Mouse (Mus musculus): ENCODE results near the gene Kank1. TPM values are rescaled to one million over a fixed set of nuclear protein-coding genes. Genes with fewer than 3 reads are reported as not detected.

The Kank1 gene
- polyA plus RNA-seq, 1 experiment from 2014 or later, result 8.3 TPM

GRCm38 (mm10) chr19:25247858-25248552, 11.2 kb downstream of the Kank1 start:
- Histone ChIP-seq H3K27me3 (ENCODE audit: control insufficient read depth, insufficient read depth, low read depth, low read length) (no peaks in the 10 kb centered on the region), H3K4me1 (ENCODE audit: control insufficient read depth, low read depth, low read length) (no peaks in the 10 kb centered on the region), H3K36me3 (ENCODE audit: control insufficient read depth, insufficient read depth) (no peaks in the 10 kb centered on the region), H3K27ac (ENCODE audit: low read length) (no peak overlapping the region), H3K4me3 (ENCODE audit: low read depth, low read length) (no peak overlapping the region), H3K4me2 (ENCODE audit: low read depth, low read length) (no peak overlapping the region), H3K9me3 (replicated peaks; ENCODE audit: control insufficient read depth, low read length) (no peaks in the 10 kb centered on the region), H3K9ac (ENCODE audit: low read depth, low read length) (no peak overlapping the region)
- no peak for ATAC-seq (ENCODE audit: low read depth)
- 66% methylated on average over 14 of the region's 14 CpGs for WGBS (ENCODE audit: insufficient replicate concordance)

DNA sequence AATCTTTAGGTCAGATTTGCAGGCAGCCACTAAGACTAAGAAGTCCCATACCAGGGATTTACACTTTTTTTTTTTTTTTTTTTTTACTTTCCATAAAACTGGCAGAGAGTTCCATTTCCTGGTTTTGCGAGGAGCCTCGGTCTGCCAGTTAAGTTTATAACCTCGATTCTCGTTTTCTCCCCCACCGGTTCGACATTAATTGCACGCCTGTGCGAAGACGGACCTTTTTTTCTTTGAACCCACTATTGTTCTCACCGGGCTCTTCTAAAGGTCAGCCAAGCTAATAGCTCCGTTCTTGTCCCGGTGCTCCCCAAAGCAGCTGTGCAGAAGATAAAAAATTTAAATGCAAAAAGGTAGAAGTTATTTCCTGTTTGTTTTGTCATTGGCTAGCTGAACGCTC, 12.5 kb downstream of the Kank1 start:
- no peak overlapping the region for H3K4me2 ChIP-seq (ENCODE audit: low read depth, low read length)
- H3K9me3 ChIP-seq (replicated peaks; ENCODE audit: control insufficient read depth, low read length), result no peaks in the 10 kb centered on the region
- H3K36me3 ChIP-seq (ENCODE audit: control insufficient read depth, insufficient read depth), result no peaks in the 10 kb centered on the region
- WGBS (ENCODE audit: insufficient replicate concordance), result 58% methylated on average over 13 of the region's 13 CpGs
- no peaks in the 10 kb centered on the region for H3K27me3 ChIP-seq (ENCODE audit: control insufficient read depth, insufficient read depth, low read depth, low read length)
- H3K4me3 ChIP-seq (ENCODE audit: low read depth, low read length), result no peak overlapping the region
- no peaks in the 10 kb centered on the region for H3K4me1 ChIP-seq (ENCODE audit: control insufficient read depth, low read depth, low read length)
- H3K27ac ChIP-seq (ENCODE audit: low read length), result no peak overlapping the region
- no peak overlapping the region for H3K9ac ChIP-seq (ENCODE audit: low read depth, low read length)
- ATAC-seq (ENCODE audit: low read depth), result no peak

GRCm38 (mm10) chr19:25251610-25252140, 14.9 kb downstream of the Kank1 start:
- Histone ChIP-seq H3K9me3 (replicated peaks; ENCODE audit: control insufficient read depth, low read length) (no peaks in the 10 kb centered on the region), H3K27me3 (ENCODE audit: control insufficient read depth, insufficient read depth, low read depth, low read length) (no peaks in the 10 kb centered on the region), H3K36me3 (ENCODE audit: control insufficient read depth, insufficient read depth) (no peaks in the 10 kb centered on the region), H3K4me3 (ENCODE audit: low read depth, low read length) (no peak overlapping the region), H3K4me1 (ENCODE audit: control insufficient read depth, low read depth, low read length) (no peaks in the 10 kb centered on the region), H3K4me2 (ENCODE audit: low read depth, low read length) (no peak overlapping the region), H3K27ac (ENCODE audit: low read length) (no peak overlapping the region), H3K9ac (ENCODE audit: low read depth, low read length) (no peak overlapping the region)
- 45% methylated on average over 3 of the region's 3 CpGs for WGBS (ENCODE audit: insufficient replicate concordance)
- no peak for ATAC-seq (ENCODE audit: low read depth)

GRCm38 (mm10) chr19:25253198-25253597, 16.4 kb downstream of the Kank1 start:
- H3K4me2 ChIP-seq (ENCODE audit: low read depth, low read length), result no peak overlapping the region
- no peak for ATAC-seq (ENCODE audit: low read depth)
- H3K4me3 ChIP-seq (ENCODE audit: low read depth, low read length), result no peak overlapping the region
- H3K9ac ChIP-seq (ENCODE audit: low read depth, low read length), result no peak overlapping the region
- no peak overlapping the region for H3K27ac ChIP-seq (ENCODE audit: low read length)
- no peaks in the 10 kb centered on the region for H3K9me3 ChIP-seq (replicated peaks; ENCODE audit: control insufficient read depth, low read length)
- H3K4me1 ChIP-seq (ENCODE audit: control insufficient read depth, low read depth, low read length), result no peaks in the 10 kb centered on the region
- 66% methylated on average over 6 of the region's 6 CpGs for WGBS (ENCODE audit: insufficient replicate concordance)
- no peaks in the 10 kb centered on the region for H3K27me3 ChIP-seq (ENCODE audit: control insufficient read depth, insufficient read depth, low read depth, low read length)
- no peaks in the 10 kb centered on the region for H3K36me3 ChIP-seq (ENCODE audit: control insufficient read depth, insufficient read depth)

DNA sequence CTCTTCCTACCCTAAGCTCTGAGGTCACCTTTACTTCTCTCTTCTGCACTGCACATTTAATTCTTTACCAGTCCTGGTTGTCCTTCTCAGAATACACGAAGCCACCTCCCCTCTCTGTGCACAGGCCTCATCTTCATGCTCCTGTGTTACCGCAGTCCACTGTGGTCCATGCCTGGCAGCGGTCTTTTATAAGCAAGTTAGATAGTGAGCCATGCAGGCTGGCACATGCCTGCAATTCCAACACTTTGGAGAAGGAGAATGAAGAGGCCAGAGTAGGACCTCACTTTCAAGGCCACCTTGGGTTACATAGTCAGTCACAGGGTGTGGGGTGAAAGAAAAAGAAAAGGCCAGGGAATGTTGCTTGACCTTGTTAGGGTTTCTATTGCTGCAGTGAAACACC, 16.9 kb downstream of the Kank1 start:
- no peaks in the 10 kb centered on the region for H3K36me3 ChIP-seq (ENCODE audit: control insufficient read depth, insufficient read depth)
- no peak overlapping the region for H3K9ac ChIP-seq (ENCODE audit: low read depth, low read length)
- no peak overlapping the region for H3K27ac ChIP-seq (ENCODE audit: low read length)
- no peaks in the 10 kb centered on the region for H3K4me1 ChIP-seq (ENCODE audit: control insufficient read depth, low read depth, low read length)
- no peak overlapping the region for H3K4me2 ChIP-seq (ENCODE audit: low read depth, low read length)
- WGBS (ENCODE audit: insufficient replicate concordance), result 71% methylated on average over 3 of the region's 3 CpGs
- no peak overlapping the region for H3K4me3 ChIP-seq (ENCODE audit: low read depth, low read length)
- no peaks in the 10 kb centered on the region for H3K27me3 ChIP-seq (ENCODE audit: control insufficient read depth, insufficient read depth, low read depth, low read length)
- no peaks in the 10 kb centered on the region for H3K9me3 ChIP-seq (replicated peaks; ENCODE audit: control insufficient read depth, low read length)
- no peak for ATAC-seq (ENCODE audit: low read depth)

GRCm38 (mm10) chr19:25258321-25258720, 21.5 kb downstream of the Kank1 start:
- no peaks in the 10 kb centered on the region for H3K27me3 ChIP-seq (ENCODE audit: control insufficient read depth, insufficient read depth, low read depth, low read length)
- 75% methylated on average over 6 of the region's 6 CpGs for WGBS (ENCODE audit: insufficient replicate concordance)
- no peaks in the 10 kb centered on the region for H3K4me1 ChIP-seq (ENCODE audit: control insufficient read depth, low read depth, low read length)
- no peak overlapping the region for H3K4me3 ChIP-seq (ENCODE audit: low read depth, low read length)
- H3K36me3 ChIP-seq (ENCODE audit: control insufficient read depth, insufficient read depth), result no peaks in the 10 kb centered on the region
- no peak overlapping the region for H3K4me2 ChIP-seq (ENCODE audit: low read depth, low read length)
- no peak for ATAC-seq (ENCODE audit: low read depth)
- H3K9ac ChIP-seq (ENCODE audit: low read depth, low read length), result no peak overlapping the region
- H3K27ac ChIP-seq (ENCODE audit: low read length), result no peak overlapping the region
- no peaks in the 10 kb centered on the region for H3K9me3 ChIP-seq (replicated peaks; ENCODE audit: control insufficient read depth, low read length)

DNA sequence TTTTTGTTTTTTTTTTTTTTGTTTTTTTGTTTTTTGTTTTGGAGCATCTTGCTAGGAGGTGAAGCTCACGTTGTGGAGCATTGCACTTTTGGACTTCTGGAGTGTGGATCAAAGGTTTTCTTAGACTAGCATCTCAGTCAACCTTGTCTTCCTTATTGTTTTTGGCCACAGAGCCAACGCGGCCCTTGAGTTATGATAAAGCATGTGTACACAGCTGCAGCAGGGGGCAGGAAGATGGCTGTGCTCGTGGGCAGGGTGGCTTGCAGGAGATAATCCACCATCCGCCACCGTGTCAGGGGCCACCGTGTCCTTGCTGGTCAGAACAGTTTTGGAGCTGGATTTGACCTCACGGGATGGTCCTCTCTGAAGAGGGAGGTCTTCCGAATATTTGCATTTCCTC, 29.4 kb downstream of the Kank1 start:
- Histone ChIP-seq H3K4me1 (ENCODE audit: control insufficient read depth, low read depth, low read length) (no peaks in the 10 kb centered on the region), H3K27me3 (ENCODE audit: control insufficient read depth, insufficient read depth, low read depth, low read length) (no peaks in the 10 kb centered on the region), H3K4me3 (ENCODE audit: low read depth, low read length) (no peak overlapping the region), H3K36me3 (ENCODE audit: control insufficient read depth, insufficient read depth) (no peaks in the 10 kb centered on the region), H3K9ac (ENCODE audit: low read depth, low read length) (no peak overlapping the region), H3K4me2 (ENCODE audit: low read depth, low read length) (no peak overlapping the region), H3K9me3 (replicated peaks; ENCODE audit: control insufficient read depth, low read length) (no peaks in the 10 kb centered on the region), H3K27ac (ENCODE audit: low read length) (no peak overlapping the region)
- ATAC-seq (ENCODE audit: low read depth), result no peak
- 41% methylated on average over 9 of the region's 9 CpGs for WGBS (ENCODE audit: insufficient replicate concordance)

DNA sequence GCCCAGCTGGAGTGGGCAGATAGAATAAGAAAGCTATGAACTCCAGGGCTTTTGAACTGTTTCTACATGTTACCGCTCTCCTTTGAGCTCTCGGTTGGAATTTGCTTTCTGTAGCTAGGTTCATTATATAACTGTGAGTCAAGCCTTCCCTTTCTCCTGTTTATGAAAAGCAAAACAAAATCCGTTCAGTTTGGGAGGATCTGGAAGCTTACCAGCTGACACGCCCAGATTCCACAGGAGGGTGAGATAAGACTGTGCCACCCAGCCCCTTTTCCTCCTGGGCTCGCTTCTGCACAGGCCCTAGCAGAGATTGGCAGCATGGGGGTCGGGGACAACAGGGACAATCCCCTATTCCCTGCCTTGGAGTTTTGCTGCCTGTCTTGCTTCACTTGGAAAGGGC, 30.5 kb downstream of the Kank1 start:
- Histone ChIP-seq H3K9me3 (replicated peaks; ENCODE audit: control insufficient read depth, low read length) (no peaks in the 10 kb centered on the region), H3K4me1 (ENCODE audit: control insufficient read depth, low read depth, low read length) (no peaks in the 10 kb centered on the region), H3K4me3 (ENCODE audit: low read depth, low read length) (no peak overlapping the region), H3K27ac (ENCODE audit: low read length) (no peak overlapping the region), H3K27me3 (ENCODE audit: control insufficient read depth, insufficient read depth, low read depth, low read length) (no peaks in the 10 kb centered on the region), H3K36me3 (ENCODE audit: control insufficient read depth, insufficient read depth) (no peaks in the 10 kb centered on the region), H3K4me2 (ENCODE audit: low read depth, low read length) (no peak overlapping the region), H3K9ac (ENCODE audit: low read depth, low read length) (no peak overlapping the region)
- ATAC-seq (ENCODE audit: low read depth), result no peak
- WGBS (ENCODE audit: insufficient replicate concordance), result 40% methylated on average over 6 of the region's 6 CpGs

- H3K9me3 ChIP-seq (replicated peaks; ENCODE audit: control insufficient read depth, low read length), result no peaks in the 10 kb centered on the region
- no peak for ATAC-seq (ENCODE audit: low read depth)
- no peak overlapping the region for H3K4me3 ChIP-seq (ENCODE audit: low read depth, low read length)
- H3K4me2 ChIP-seq (ENCODE audit: low read depth, low read length), result no peak overlapping the region
- H3K4me1 ChIP-seq (ENCODE audit: control insufficient read depth, low read depth, low read length), result no peaks in the 10 kb centered on the region
- H3K27ac ChIP-seq (ENCODE audit: low read length), result no peak overlapping the region
- no peak overlapping the region for H3K9ac ChIP-seq (ENCODE audit: low read depth, low read length)
- 52% methylated on average over 6 of the region's 6 CpGs for WGBS (ENCODE audit: insufficient replicate concordance)
- no peaks in the 10 kb centered on the region for H3K27me3 ChIP-seq (ENCODE audit: control insufficient read depth, insufficient read depth, low read depth, low read length)
- no peaks in the 10 kb centered on the region for H3K36me3 ChIP-seq (ENCODE audit: control insufficient read depth, insufficient read depth)
These were observed 31.8 kb downstream of the Kank1 start for GRCm38 (mm10) chr19:25268532-25268931.
